Mouse (Mus musculus) liver, adult 2 months (tissue): ENCODE measurements around the gene Tmco4.

Experiments used
- CTCF ChIP-seq: fragments of 200-500 bp; IDR thresholded peaks from 2 replicates; pipeline ENCODE4 v1.5.1; 2011; ENCODE audit warnings: low read depth, low read length, control low read depth
- POLR2A ChIP-seq: fragments of 200-500 bp; IDR thresholded peaks from 2 replicates; pipeline ENCODE4 v1.6.1; 2011; ENCODE audit warnings: low read length, control low read depth; ENCODE audit not compliant: insufficient read depth; ENCODE audit errors: extremely low read depth

GRCm38 (mm10) chr4:139086984-139087383 lies 114.3 kb downstream of the Tmco4 start:
- TF ChIP-seq CTCF (no peak), POLR2A (no peak)
